Mouse (Mus musculus) liver, embryonic 14.5 days (tissue): Measurements from ENCODE around the gene Dclk2.

Experiments used
- CTCF ChIP-seq: IDR thresholded peaks from 2 replicates; pipeline ENCODE4 v1.5.1; 2016; ENCODE audit warnings: antibody characterized with exemption, low read depth, control low read depth
- EP300 ChIP-seq: IDR thresholded peaks from 2 replicates; pipeline ENCODE4 v1.6.1; 2016; ENCODE audit warnings: antibody characterized with exemption, low read depth

DNA sequence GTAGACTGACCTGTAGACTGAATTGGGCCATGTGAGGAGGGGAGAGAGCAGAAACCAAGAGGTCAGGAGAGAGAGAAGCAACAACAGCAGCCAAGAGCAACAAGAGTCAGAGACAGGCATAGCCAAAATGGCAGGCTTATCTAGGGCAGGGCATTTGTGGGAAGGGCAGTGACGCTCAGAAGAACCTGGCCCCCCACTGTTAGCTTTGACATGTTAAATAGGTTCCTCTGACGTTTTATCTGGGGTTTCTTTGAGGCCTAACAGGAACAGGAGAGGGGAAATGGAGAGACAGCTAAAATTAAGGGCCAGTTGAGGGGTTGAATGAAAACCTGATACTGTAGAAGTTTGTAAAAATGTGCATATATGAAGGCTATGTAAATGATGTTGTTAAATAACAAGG lies 30.0 kb upstream of the Dclk2 start:
- no peak for TF ChIP-seq EP300
- no peak for TF ChIP-seq CTCF
